10 mouse cellular contexts compared by ENCODE assay signal in genomic region chr9:101314036-101314435, GRCm38 (mm10).
DNase-seq lines count a peak whose midpoint lies in the region; ATAC-seq and TF ChIP-seq lines count a peak whose summit lies in the region.
"Had no signal": no experiment of that assay in that cellular context is flagged by ENCODE, and none has a peak within 500 bp of the region (broad histone marks: within the 10 kb centered on the region; RNA-seq: fewer than 3 reads in every experiment).

No protein-coding gene starts in this region.

- no peak overlapping the region for H3K9ac ChIP-seq in forebrain, embryonic 16.5 days (replicated peaks; ENCODE audit: low read depth, low read length)
- H3K9ac ChIP-seq: liver, embryonic 15.5 days; stomach, embryonic 15.5 days had no signal

- no peaks in the 10 kb centered on the region for H3K9me3 ChIP-seq in forebrain, embryonic 16.5 days (ENCODE audit: control insufficient read depth, low read length)
- H3K9me3 ChIP-seq: liver, embryonic 15.5 days; stomach, embryonic 15.5 days had no signal

- H3K27ac ChIP-seq in forebrain, embryonic 16.5 days (ENCODE audit: low read length) = no peak overlapping the region
- H3K27ac ChIP-seq: liver, embryonic 15.5 days; stomach, embryonic 15.5 days had no signal

- no peak for TF ChIP-seq POLR2A in brain, embryonic 14.5 days (IDR thresholded peaks at IDR 0.05; ENCODE audit: borderline replicate concordance, extremely low read depth, insufficient read depth, insufficient read length, poor library complexity, severe bottlenecking)

- H3K4me2 ChIP-seq in forebrain, embryonic 16.5 days (ENCODE audit: low read length) = no peak overlapping the region
- H3K4me2 ChIP-seq: liver, embryonic 15.5 days; stomach, embryonic 15.5 days had no signal

- H3K36me3 ChIP-seq in forebrain, embryonic 16.5 days (ENCODE audit: control insufficient read depth, insufficient read depth) = no peaks in the 10 kb centered on the region
- H3K36me3 ChIP-seq: liver, embryonic 15.5 days; stomach, embryonic 15.5 days had no signal

- H3K4me3 ChIP-seq in forebrain, embryonic 16.5 days (replicated peaks; ENCODE audit: low read length) = no peak overlapping the region
- H3K4me3 ChIP-seq: liver, embryonic 15.5 days; stomach, embryonic 15.5 days had no signal

- ATAC-seq in forebrain, embryonic 16.5 days = peak; percentile 33; the same call in 1 of the 2 replicates
- 0 out of 2 replicates have a peak, but pooled peaks have one; percentile 26 for ATAC-seq in megakaryocyte-erythroid progenitor cell, adult 5-6 weeks (replicated peaks; ENCODE audit: low FRiP score, low TSS enrichment, poor library complexity, severe bottlenecking)

- peaks cover 3% of the 10 kb centered on the region; the same call in 1 of the 2 replicates for H3K4me1 ChIP-seq in forebrain, embryonic 16.5 days (replicated peaks; ENCODE audit: control insufficient read depth, insufficient read depth, low read length)
- H3K4me1 ChIP-seq: liver, embryonic 15.5 days; stomach, embryonic 15.5 days had no signal

- 43% methylated on average over 4 of the region's 4 CpGs for WGBS in forebrain, embryonic 16.5 days

- TF ChIP-seq CTCF in brain, embryonic 14.5 days (IDR thresholded peaks at IDR 0.05; ENCODE audit: borderline replicate concordance, extremely low read depth, insufficient read depth, insufficient read length) = peak; percentile 72; the same call in 1 of the 2 replicates

- no peaks in the 10 kb centered on the region for H3K27me3 ChIP-seq in forebrain, embryonic 16.5 days (replicated peaks; ENCODE audit: control insufficient read depth, insufficient read depth, low read length)
- H3K27me3 ChIP-seq: liver, embryonic 15.5 days; stomach, embryonic 15.5 days had no signal

- DNase-seq in gastrocnemius, adult 18-20 months (ENCODE audit: low spot score) = peak; percentile 57
- DNase-seq in gastrocnemius, adult 8-10 months (ENCODE audit: low spot score in 2 of 2) = no peak
- peak; percentile 38 to 39 for DNase-seq in B cell, adult 2 months
- peak; percentile 90 for DNase-seq in brain, embryonic 14.5 days (ENCODE audit: low read depth)
- DNase-seq in layer of hippocampus, adult 9-11 months = peak; percentile 31
- peak; percentile 45 for DNase-seq in thymus, postnatal 0 days (ENCODE audit: low spot score)

Comparison
In these comparisons a context has a peak if more than half of its experiments do, and no peak if none do; other contexts are left out.
1. DNase-seq: peak in gastrocnemius, adult 18-20 months (single experiment), B cell, adult 2 months (2 of 2), brain, embryonic 14.5 days (single experiment), layer of hippocampus, adult 9-11 months (single experiment) and thymus, postnatal 0 days (single experiment); none in gastrocnemius, adult 8-10 months (0 of 2).